8 mouse cellular contexts compared by ENCODE assay signal in genomic region chr10:39612633-39612988, GRCm38 (mm10). TPM values are rescaled to one million over a fixed set of nuclear protein-coding genes. Genes with fewer than 3 reads are reported as not detected.
DNase-seq lines count a peak whose midpoint lies in the region; ATAC-seq and TF ChIP-seq lines count a peak whose summit lies in the region.

TSS of gene Traf3ip2 (plus strand) at chr10:39612934.

- TF ChIP-seq EP300 in CH12.LX (IDR thresholded peaks at IDR 0.05; ENCODE audit: low read length), result no peak

- dilution Hi-C loops in CH12.LX (cut with MboI; ENCODE audit: extremely low pct_ligation_motif_present, extremely low pct_unique_long_range_greater_than_20kb, low sequenced_read_pairs), result no loop called here

- 28% methylated on average over 4 of the region's 4 CpGs for WGBS in heart, embryonic 11.5 days (ENCODE audit: insufficient replicate concordance)
- 56% methylated on average over 4 of the region's 4 CpGs for WGBS in forebrain, embryonic 11.5 days
- WGBS in liver, embryonic 13.5 days (ENCODE audit: insufficient replicate concordance), result 25% methylated on average over 4 of the region's 4 CpGs

- no peak for TF ChIP-seq CTCF in CH12.LX (conservative IDR thresholded peaks at IDR 0.05 in 1 of 2, IDR thresholded peaks at IDR 0.05 in 1 of 2; ENCODE audit: low read depth in 2 of 2, low read length in 2 of 2)

- H3K27ac ChIP-seq in heart, embryonic 11.5 days (ENCODE audit: low read depth, low read length), result peak within 1 kb of the TSS; percentile 93
- peak within 1 kb of the TSS; percentile 84 for H3K27ac ChIP-seq in CH12.LX (ENCODE audit: insufficient read depth, low read depth)
- H3K27ac ChIP-seq in forebrain, embryonic 11.5 days (ENCODE audit: low read depth, low read length), result no peak within 1 kb of the TSS; the same call in 1 of the 2 replicates
- peak within 1 kb of the TSS; percentile 61 for H3K27ac ChIP-seq in liver, embryonic 13.5 days

- H3K9ac ChIP-seq in heart, embryonic 11.5 days (ENCODE audit: low read depth, low read length), result peak within 1 kb of the TSS; percentile 56
- peak within 1 kb of the TSS; percentile 50 for H3K9ac ChIP-seq in CH12.LX (ENCODE audit: insufficient read depth, low read depth)
- peak within 1 kb of the TSS; percentile 41; the same call in 1 of the 2 replicates for H3K9ac ChIP-seq in forebrain, embryonic 11.5 days (ENCODE audit: low read length)
- peak within 1 kb of the TSS; percentile 36; the same call in 1 of the 2 replicates for H3K9ac ChIP-seq in liver, embryonic 13.5 days

- peak within 1 kb of the TSS; percentile 75 for H3K4me2 ChIP-seq in heart, embryonic 11.5 days
- peak within 1 kb of the TSS; percentile 95 for H3K4me2 ChIP-seq in CH12.LX (ENCODE audit: insufficient read depth, low read depth, poor library complexity, severe bottlenecking)
- peak within 1 kb of the TSS; percentile 32 for H3K4me2 ChIP-seq in forebrain, embryonic 11.5 days (ENCODE audit: low read depth, low read length, severe bottlenecking)
- H3K4me2 ChIP-seq in liver, embryonic 13.5 days, result peak within 1 kb of the TSS; percentile 62

- peaks cover 11% of the 10 kb centered on the region for H3K79me2 ChIP-seq in CH12.LX (replicated peaks; ENCODE audit: control insufficient read depth, extremely low read depth, insufficient read depth, poor library complexity, severe bottlenecking)

- peaks cover 11% of the 10 kb centered on the region for H3K4me1 ChIP-seq in heart, embryonic 11.5 days (ENCODE audit: control insufficient read depth, insufficient read depth, low read length)
- peaks cover 5 to 38% of the 10 kb centered on the region in 2 experiments for H3K4me1 ChIP-seq in CH12.LX (ENCODE audit: control insufficient read depth in 1 of 2, insufficient read depth in 2 of 2)
- peaks cover 9% of the 10 kb centered on the region; the same call in 1 of the 2 replicates for H3K4me1 ChIP-seq in forebrain, embryonic 11.5 days (replicated peaks; ENCODE audit: control insufficient read depth, insufficient read depth, low read length)
- peaks cover 13% of the 10 kb centered on the region for H3K4me1 ChIP-seq in liver, embryonic 13.5 days (replicated peaks)

- no peaks in the 10 kb centered on the region for H3K9me3 ChIP-seq in heart, embryonic 11.5 days (replicated peaks; ENCODE audit: control insufficient read depth, low read length)
- peaks cover 3% of the 10 kb centered on the region for H3K9me3 ChIP-seq in CH12.LX (replicated peaks; ENCODE audit: low read length)
- no peaks in the 10 kb centered on the region for H3K9me3 ChIP-seq in forebrain, embryonic 11.5 days (ENCODE audit: control insufficient read depth, low read length)
- no peaks in the 10 kb centered on the region for H3K9me3 ChIP-seq in liver, embryonic 13.5 days (replicated peaks)

- no peaks in the 10 kb centered on the region for H3K27me3 ChIP-seq in heart, embryonic 11.5 days (ENCODE audit: control insufficient read depth, insufficient read depth, low read length)
- no peaks in the 10 kb centered on the region for H3K27me3 ChIP-seq in CH12.LX (replicated peaks)
- H3K27me3 ChIP-seq in forebrain, embryonic 11.5 days (ENCODE audit: control insufficient read depth, insufficient read depth, low read length), result no peaks in the 10 kb centered on the region
- H3K27me3 ChIP-seq in liver, embryonic 13.5 days, result no peaks in the 10 kb centered on the region

- in situ Hi-C loops in CH12.LX (cut with MboI; ENCODE audit: low pct_ligation_motif_present, low pct_unique_long_range_greater_than_20kb, low sequenced_read_pairs), result no loop called here

- no peak for TF ChIP-seq RAD21 in CH12.LX (IDR thresholded peaks at IDR 0.05; ENCODE audit: low read depth, low read length)

- H3K36me3 ChIP-seq in heart, embryonic 11.5 days (ENCODE audit: control insufficient read depth, insufficient read depth, low read length), result no peaks in the 10 kb centered on the region
- H3K36me3 ChIP-seq in CH12.LX (replicated peaks in 1 of 2; ENCODE audit: control insufficient read depth in 1 of 2, insufficient read depth in 1 of 2, low read length in 1 of 2), result peaks cover 11 to 24% of the 10 kb centered on the region in 2 experiments
- no peaks in the 10 kb centered on the region for H3K36me3 ChIP-seq in forebrain, embryonic 11.5 days (ENCODE audit: control insufficient read depth, insufficient read depth, low read length)
- H3K36me3 ChIP-seq in liver, embryonic 13.5 days, result no peaks in the 10 kb centered on the region

- no peak for ATAC-seq in heart, embryonic 11.5 days (replicated peaks; ENCODE audit: insufficient number of reproducible peaks, low FRiP score, low TSS enrichment)
- ATAC-seq in forebrain, embryonic 11.5 days (replicated peaks; ENCODE audit: low FRiP score), result no peak
- ATAC-seq in liver, embryonic 13.5 days (ENCODE audit: low read depth), result no peak

- peak within 1 kb of the TSS; percentile 55 for H3K4me3 ChIP-seq in heart, embryonic 11.5 days (ENCODE audit: low read depth, low read length)
- peak within 1 kb of the TSS; percentile 62 to 84 (median 67) for H3K4me3 ChIP-seq in CH12.LX (replicated peaks in 1 of 3; ENCODE audit: low read depth in 2 of 3, low read length in 2 of 3, poor library complexity in 1 of 3)
- H3K4me3 ChIP-seq in forebrain, embryonic 11.5 days (ENCODE audit: low read depth, low read length), result no peak within 1 kb of the TSS
- peak within 1 kb of the TSS; percentile 44 for H3K4me3 ChIP-seq in liver, embryonic 13.5 days (replicated peaks)

- TF ChIP-seq POLR2A in CH12.LX (IDR thresholded peaks at IDR 0.05; ENCODE audit: low read depth, low read length), result no peak

- DNase-seq in heart, adult 11 months, result no peak
- DNase-seq in CH12.LX (ENCODE audit: extremely low read depth) (no peak), MN1 (ENCODE audit: low spot score) (no peak)
- DNase-seq in forebrain, embryonic 11.5 days (ENCODE audit: low spot score), result no peak
- no peak for DNase-seq in liver, embryonic 13.5 days
- DNase-seq in lung, postnatal 14 days, result no peak
- DNase-seq in kidney, postnatal 10 days, result no peak

TF ChIP-seq in CH12.LX, 34 proteins besides CTCF, POLR2A, EP300 and RAD21:
- TF ChIP-seq POLR2AphosphoS2 (IDR thresholded peaks at IDR 0.05; ENCODE audit: low read depth, low read length) (no peak), USF1 (IDR thresholded peaks at IDR 0.05; ENCODE audit: low read depth, low read length) (no peak), USF2 (conservative IDR thresholded peaks at IDR 0.05; ENCODE audit: low read depth, low read length) (no peak), NRF1 (IDR thresholded peaks at IDR 0.05; ENCODE audit: low read depth, low read length) (no peak), CHD1 (IDR thresholded peaks at IDR 0.05; ENCODE audit: low read depth, low read length) (no peak), TBP (conservative IDR thresholded peaks at IDR 0.05; ENCODE audit: low read depth, low read length) (no peak), JUND (conservative IDR thresholded peaks at IDR 0.05; ENCODE audit: low read depth, low read length) (no peak), PAX5 (IDR thresholded peaks at IDR 0.05; ENCODE audit: low read length) (no peak), ZNF384 (IDR thresholded peaks at IDR 0.05; ENCODE audit: low read depth, low read length) (no peak), MXI1 (IDR thresholded peaks at IDR 0.05; ENCODE audit: low read depth, low read length) (no peak), CHD2 (IDR thresholded peaks at IDR 0.05; ENCODE audit: low read length) (no peak), HCFC1 (IDR thresholded peaks at IDR 0.05; ENCODE audit: low read depth, low read length) (no peak), RCOR1 (conservative IDR thresholded peaks at IDR 0.05; ENCODE audit: low read depth, low read length) (no peak), TCF12 (IDR thresholded peaks at IDR 0.05; ENCODE audit: low read depth, low read length) (no peak), GABPA (IDR thresholded peaks at IDR 0.05; ENCODE audit: insufficient replicate concordance, low read depth, low read length) (no peak), JUN (IDR thresholded peaks at IDR 0.05; ENCODE audit: insufficient read depth, low read depth, low read length) (no peak), UBTF (IDR thresholded peaks at IDR 0.05; ENCODE audit: low read depth, low read length) (no peak), MAX (IDR thresholded peaks at IDR 0.05; ENCODE audit: low read length) (no peak), KAT2A (IDR thresholded peaks at IDR 0.05; ENCODE audit: insufficient replicate concordance, low read length) (no peak)

RNA-seq across cellular contexts. Expression of gene Traf3ip2, which starts in this region (rescaled TPM):
- polyA plus RNA-seq in heart, embryonic 11.5 days (2014; fragmentation: Nextera tagmentation; extraction: Ambion mirVana), result 11.6 and 12.9 TPM in 2 replicates
- total RNA-seq in CH12.LX (2012; rRNA removed) (15.6 and 18.9 TPM in 2 replicates), CH12.LX (2014; rRNA removed) (9.2 and 9.5 TPM in 2 replicates)
- polyA plus RNA-seq in CH12.LX (2012; ENCODE audit: insufficient read length, low read depth), result 22.1 and 23.4 TPM in 2 replicates
- 3.8 and 5.4 TPM in 2 replicates for polyA plus RNA-seq in forebrain, embryonic 11.5 days (2014; fragmentation: Nextera tagmentation; extraction: Ambion mirVana)
- polyA plus RNA-seq in liver, embryonic 13.5 days (2015; fragmentation: Nextera tagmentation; extraction: Ambion mirVana), result 1.9 and 2.2 TPM in 2 replicates

Comparison
In these comparisons a context has a peak if more than half of its experiments do, and no peak if none do; other contexts are left out.
1. H3K4me2 ChIP-seq: peak in every context shown above with its lines; median percentile 95 in CH12.LX; 75 in heart, embryonic 11.5 days; 62 in liver, embryonic 13.5 days; 32 in forebrain, embryonic 11.5 days.